Mouse (Mus musculus) bone marrow macrophage, adult 2 months (primary cell): ENCODE data around the gene Ripk3. TPM values are rescaled to one million over a fixed set of nuclear protein-coding genes. Genes with fewer than 3 reads are reported as not detected.
A peak's percentile ranks its signal among the peaks of the same experiment; 100 is the strongest.

Experiments used
- H3K27ac ChIP-seq: 2 replicates; pipeline ENCODE4 v1.5.1; 2012; ENCODE audit warnings: low read depth, low read length; ENCODE audit not compliant: insufficient read depth
- H3K4me1 ChIP-seq: 2 replicates; pipeline ENCODE4 v1.6.1; 2012; ENCODE audit warnings: low read length; ENCODE audit not compliant: control insufficient read depth, insufficient read depth
- H3K4me3 ChIP-seq: 2 replicates; pipeline ENCODE4 v1.5.1; 2012; ENCODE audit warnings: mild to moderate bottlenecking, low read length, moderate library complexity; ENCODE audit not compliant: insufficient read depth
- CTCF ChIP-seq: IDR thresholded peaks from 2 replicates; pipeline ENCODE4 v1.5.1; 2012; ENCODE audit warnings: low read depth, mild to moderate bottlenecking, low read length, moderate library complexity
- POLR2A ChIP-seq: IDR thresholded peaks from 2 replicates; pipeline ENCODE4 v1.6.1; 2012; ENCODE audit warnings: mild to moderate bottlenecking, low read depth, low read length, borderline replicate concordance
- polyA plus RNA-seq: library from polyadenylated mRNA; stranded (reverse); fragments of >200 nt; gene quantifications from 2 replicates; pipeline ENCODE4 v1.2.4, GENCODE M21; 2012; ENCODE audit not compliant: missing spikeins, insufficient read depth, insufficient read length

Ripk3 gene
- polyA plus RNA-seq, 1 experiment, result 31.8 TPM

- H3K4me3 ChIP-seq, result no peak overlapping the region
- TF ChIP-seq CTCF, result peak; percentile 96
- TF ChIP-seq POLR2A, result no peak
- peaks cover 5% of the 10 kb centered on the region for H3K4me1 ChIP-seq
- H3K27ac ChIP-seq, result no peak overlapping the region
These were observed 7.4 kb downstream of the Ripk3 start for GRCm38 (mm10) chr14:55781310-55781709.

GRCm38 (mm10) chr14:55780736-55781135 lies 7.9 kb downstream of the Ripk3 start:
- Histone ChIP-seq H3K4me1 (peaks cover 5% of the 10 kb centered on the region), H3K4me3 (no peak overlapping the region), H3K27ac (no peak overlapping the region)
- TF ChIP-seq POLR2A (no peak), CTCF (no peak)

GRCm38 (mm10) chr14:55779656-55780055 lies 9.0 kb downstream of the Ripk3 start:
- no peak overlapping the region for H3K4me3 ChIP-seq
- peaks cover 5% of the 10 kb centered on the region for H3K4me1 ChIP-seq
- H3K27ac ChIP-seq, result no peak overlapping the region
- no peak for TF ChIP-seq CTCF

GRCm38 (mm10) chr14:55778686-55779085 lies 10.0 kb downstream of the Ripk3 start:
- no peak overlapping the region for H3K4me3 ChIP-seq
- TF ChIP-seq CTCF, result no peak
- TF ChIP-seq POLR2A, result no peak
- no peak overlapping the region for H3K27ac ChIP-seq
- peaks cover 5% of the 10 kb centered on the region for H3K4me1 ChIP-seq

GRCm38 (mm10) chr14:55777806-55778205 lies 10.9 kb downstream of the Ripk3 start:
- TF ChIP-seq CTCF (no peak), POLR2A (no peak)
- peaks cover 5% of the 10 kb centered on the region for H3K4me1 ChIP-seq
- no peak overlapping the region for H3K4me3 ChIP-seq
- H3K27ac ChIP-seq, result no peak overlapping the region

GRCm38 (mm10) chr14:55777176-55777575 lies 11.5 kb downstream of the Ripk3 start:
- Histone ChIP-seq H3K4me3 (no peak overlapping the region), H3K4me1 (peaks cover 5% of the 10 kb centered on the region), H3K27ac (no peak overlapping the region)
- no peak for TF ChIP-seq CTCF
- TF ChIP-seq POLR2A, result no peak

- H3K4me3 ChIP-seq, result no peak overlapping the region
- H3K27ac ChIP-seq, result no peak overlapping the region
- H3K4me1 ChIP-seq, result peaks cover 5% of the 10 kb centered on the region
- no peak for TF ChIP-seq POLR2A
- no peak for TF ChIP-seq CTCF
These were observed 12.0 kb downstream of the Ripk3 start for GRCm38 (mm10) chr14:55776711-55777110.

GRCm38 (mm10) chr14:55769087-55769703 lies 19.5 kb downstream of the Ripk3 start:
- Histone ChIP-seq H3K27ac (no peak overlapping the region), H3K4me3 (no peak overlapping the region), H3K4me1 (peaks cover 22% of the 10 kb centered on the region)
- TF ChIP-seq POLR2A (no peak), CTCF (no peak)

GRCm38 (mm10) chr14:55768555-55768954 lies 20.1 kb downstream of the Ripk3 start:
- Histone ChIP-seq H3K27ac (no peak overlapping the region), H3K4me1 (peaks cover 29% of the 10 kb centered on the region), H3K4me3 (no peak overlapping the region)
- TF ChIP-seq POLR2A (no peak), CTCF (no peak)

- H3K4me1 ChIP-seq, result peaks cover 37% of the 10 kb centered on the region
- H3K27ac ChIP-seq, result no peak overlapping the region
- TF ChIP-seq POLR2A (no peak), CTCF (no peak; the same call in 1 of the 2 replicates)
- peak overlapping the region; percentile 38 for H3K4me3 ChIP-seq
These were observed 20.9 kb downstream of the Ripk3 start for GRCm38 (mm10) chr14:55767519-55768414.
